Mouse (Mus musculus) myocyte (in vitro differentiated cells): ENCODE measurements at regions not wholly inside any gene's neighbourhood (a gene's known extent, or its start where the extent isn't known, plus 50 kb on each side); places are given as distances from the start of the nearest gene placed in this dataset.

Experiments used
- MAX ChIP-seq: IDR thresholded peaks from one replicate; pipeline ENCODE4 v1.6.1; 2011; ENCODE audit warnings: low read depth, mild to moderate bottlenecking, control low read depth
- MYOD1 ChIP-seq, 3 experiments: IDR thresholded peaks; one replicate each; pipeline ENCODE4 v1.6.1; 2011; ENCODE audit warnings: control low read depth in 2 of 3, low read depth in 2 of 3, mild to moderate bottlenecking in 2 of 3, moderate library complexity in 1 of 3; ENCODE audit not compliant: insufficient read length in 2 of 3, control insufficient read depth in 1 of 3
- POLR2A ChIP-seq: IDR thresholded peaks from one replicate; pipeline ENCODE4 v1.6.1; 2011; ENCODE audit warnings: low read depth, mild to moderate bottlenecking, control low read depth, moderate library complexity; ENCODE audit not compliant: insufficient read length
- POLR2AphosphoS2 ChIP-seq: IDR thresholded peaks from one replicate; pipeline ENCODE4 v1.6.1; 2011; ENCODE audit warnings: low read depth, control low read depth; ENCODE audit not compliant: insufficient read length
- USF1 ChIP-seq: IDR thresholded peaks from one replicate; pipeline ENCODE4 v1.6.1; 2011; ENCODE audit warnings: low read depth, mild to moderate bottlenecking, control low read depth, moderate library complexity

DNA sequence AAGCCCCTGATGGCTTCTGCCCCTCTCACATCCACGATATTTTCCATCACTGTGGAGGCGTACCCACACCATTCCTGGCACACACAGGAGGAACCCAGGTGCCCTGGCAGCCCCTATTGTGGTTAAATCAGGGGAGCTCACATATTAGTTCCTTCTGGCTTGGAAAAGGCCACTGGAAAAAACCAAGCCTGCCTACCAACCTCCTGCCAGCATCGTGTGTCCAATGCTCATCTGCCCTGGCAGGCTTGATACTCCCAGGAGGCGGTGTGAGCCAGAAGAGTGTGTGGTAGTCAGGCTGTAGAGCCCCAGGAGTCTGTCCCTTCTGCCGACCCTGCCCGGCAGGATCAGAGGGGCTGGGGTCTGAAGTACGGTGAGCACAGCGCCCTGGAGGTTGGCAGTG is 104.7 kb upstream of the Aldh1a3 start:
- TF ChIP-seq MAX (no peak), MYOD1 (IDR thresholded peaks at IDR 0.05; ENCODE audit: control insufficient read depth in 1 of 3, insufficient read length in 2 of 3, low read depth in 2 of 3) (no peak), POLR2A (no peak), POLR2AphosphoS2 (no peak), USF1 (no peak)
